Mouse (Mus musculus) bone marrow macrophage, adult 2 months (primary cell): Measurements from ENCODE around the gene Gm4302.
"Not testable (repeated sequence)": the region's sequence is repeated elsewhere in the genome, so short reads cannot be mapped to it uniquely, and the experiment has no call there.

Experiments
- CTCF ChIP-seq: IDR thresholded peaks from 2 replicates; pipeline ENCODE4 v1.5.1; 2012; ENCODE audit warnings: low read depth, mild to moderate bottlenecking, low read length, moderate library complexity
- POLR2A ChIP-seq: IDR thresholded peaks from 2 replicates; pipeline ENCODE4 v1.6.1; 2012; ENCODE audit warnings: mild to moderate bottlenecking, low read depth, low read length, borderline replicate concordance

DNA sequence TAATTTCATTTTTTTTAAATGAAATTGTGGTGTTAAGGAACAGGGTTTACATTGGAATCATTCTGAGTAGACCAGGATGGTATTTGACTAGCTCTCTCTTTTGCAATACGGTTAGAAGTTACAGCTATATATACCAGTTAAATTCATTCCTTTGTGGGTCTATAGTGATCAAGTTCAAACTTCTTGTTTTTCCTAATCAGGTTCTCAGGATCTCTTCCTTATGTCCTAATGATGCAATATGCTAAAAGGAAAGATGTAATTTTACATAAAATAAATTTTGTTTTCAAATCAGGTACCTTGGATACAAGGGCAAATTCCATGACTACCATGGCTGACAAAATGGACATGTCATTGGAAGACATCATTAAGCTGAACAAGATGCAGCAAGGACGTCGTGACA is 20.4 kb downstream of the Gm4302 start, which contains the start of gene Gm4307:
- TF ChIP-seq CTCF, POLR2A: not testable (repeated sequence)
